Mouse (Mus musculus): ENCODE measurements around the gene Zswim8. TPM values are rescaled to one million over a fixed set of nuclear protein-coding genes. Genes with fewer than 3 reads are reported as not detected.

Zswim8 gene
- polyA plus RNA-seq (2012; rRNA removed), result 177 and 198 TPM in 2 replicates

GRCm38 (mm10) chr14:20707201-20708190, at the start of gene Zswim8:
TSS of gene Zswim8 (plus strand) at chr14:20707552.
- no peak for DNase-seq (ENCODE audit: low read depth)

GRCm38 (mm10) chr14:20658326-20658725, 49.0 kb upstream of the Zswim8 start:
- DNase-seq (ENCODE audit: low read depth), result no peak

GRCm38 (mm10) chr14:20658902-20659301, 48.5 kb upstream of the Zswim8 start:
- no peak for DNase-seq (ENCODE audit: low read depth)

GRCm38 (mm10) chr14:20659687-20660086, 47.7 kb upstream of the Zswim8 start:
- no peak for DNase-seq (ENCODE audit: low read depth)

- DNase-seq (ENCODE audit: low read depth), result no peak
Observed at GRCm38 (mm10) chr14:20660827-20661660, 46.3 kb upstream of the Zswim8 start.

GRCm38 (mm10) chr14:20661661-20662331, 45.6 kb upstream of the Zswim8 start:
- no peak for DNase-seq (ENCODE audit: low read depth)

- no peak for DNase-seq (ENCODE audit: low read depth)
Observed at GRCm38 (mm10) chr14:20662740-20663139, 44.6 kb upstream of the Zswim8 start.

GRCm38 (mm10) chr14:20663601-20664000, 43.8 kb upstream of the Zswim8 start:
- no peak for DNase-seq (ENCODE audit: low read depth)

GRCm38 (mm10) chr14:20664436-20664835, 42.9 kb upstream of the Zswim8 start:
- no peak for DNase-seq (ENCODE audit: low read depth)

- no peak for DNase-seq (ENCODE audit: low read depth)
Observed at GRCm38 (mm10) chr14:20667469-20667868, 39.9 kb upstream of the Zswim8 start.

GRCm38 (mm10) chr14:20668154-20668810, 39.1 kb upstream of the Zswim8 start, which contains the start of gene Synpo2l:
TSS of gene Synpo2l (minus strand) at chr14:20668354.
- no peak for DNase-seq (ENCODE audit: low read depth)

- DNase-seq (ENCODE audit: low read depth), result no peak
Observed at GRCm38 (mm10) chr14:20672990-20673389, 34.4 kb upstream of the Zswim8 start.

- no peak for DNase-seq (ENCODE audit: low read depth)
Observed at GRCm38 (mm10) chr14:20673735-20674063, 33.7 kb upstream of the Zswim8 start.

- DNase-seq (ENCODE audit: low read depth), result peak; percentile 88
Observed at GRCm38 (mm10) chr14:20674064-20674833, 33.1 kb upstream of the Zswim8 start, which contains the start of gene Sec24c. TSS of gene Sec24c (plus strand) at chr14:20674308.

- no peak for DNase-seq (ENCODE audit: low read depth)
Observed at GRCm38 (mm10) chr14:20677906-20678305, 29.4 kb upstream of the Zswim8 start.

GRCm38 (mm10) chr14:20681742-20682141, 25.6 kb upstream of the Zswim8 start:
- DNase-seq (ENCODE audit: low read depth), result no peak

GRCm38 (mm10) chr14:20682498-20682897, 24.9 kb upstream of the Zswim8 start:
- no peak for DNase-seq (ENCODE audit: low read depth)

GRCm38 (mm10) chr14:20686576-20686975, 20.8 kb upstream of the Zswim8 start:
- no peak for DNase-seq (ENCODE audit: low read depth)

- no peak for DNase-seq (ENCODE audit: low read depth)
Observed at GRCm38 (mm10) chr14:20689009-20689408, 18.3 kb upstream of the Zswim8 start.

- DNase-seq (ENCODE audit: low read depth), result no peak
Observed at GRCm38 (mm10) chr14:20691772-20692171, 15.6 kb upstream of the Zswim8 start.

All from gonadal fat pad, adult 2 months (tissue).